Mouse (Mus musculus) G1E (cell line): Measurements from ENCODE around the gene Psmc3ip.

Source experiments
- CTCF ChIP-seq: IDR thresholded peaks from 2 replicates; pipeline ENCODE4 v1.5.1; 2012; ENCODE audit warnings: low read depth, low read length, inconsistent platforms, mixed read lengths
- GATA1 ChIP-seq: IDR thresholded peaks from 2 replicates; pipeline ENCODE4 v1.6.1; 2012; ENCODE audit warnings: borderline replicate concordance, low read length, inconsistent platforms, mixed read lengths
- TAL1 ChIP-seq: conservative IDR thresholded peaks from 2 replicates; pipeline ENCODE4 v1.6.1; 2012; ENCODE audit warnings: low read depth, low read length, inconsistent platforms, mixed read lengths

DNA sequence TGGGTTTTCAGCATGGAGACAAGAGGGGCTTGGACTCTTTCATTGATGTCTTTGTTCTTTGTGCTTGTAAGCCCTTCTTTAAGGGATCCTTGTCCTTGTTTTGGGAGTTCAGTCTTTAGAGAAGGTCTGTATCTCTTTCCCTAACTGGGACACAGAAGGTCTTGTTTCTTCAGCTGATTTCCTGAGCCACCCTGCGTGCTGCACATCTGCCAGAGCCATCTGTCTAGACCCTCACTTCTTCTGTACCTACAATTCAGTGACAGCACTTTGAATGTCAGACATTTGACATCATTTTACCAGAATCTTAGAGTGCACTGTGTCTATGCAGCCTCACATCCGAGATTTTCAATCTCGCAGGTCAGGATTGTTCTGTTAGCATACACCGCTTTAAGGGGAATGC is 49.4 kb downstream of the Psmc3ip start:
- no peak for TF ChIP-seq CTCF
- TF ChIP-seq GATA1 = no peak
- TF ChIP-seq TAL1 = no peak
